Mouse (Mus musculus): ENCODE results near the gene Gpank1.

The Gpank1 gene

GRCm38 (mm10) chr17:35162730-35163129 lies 41.5 kb downstream of the Gpank1 start:
- DNase-seq: no peak

- no peak for DNase-seq
Observed at GRCm38 (mm10) chr17:35163326-35164081, 42.2 kb downstream of the Gpank1 start.

- DNase-seq: no peak
Observed at GRCm38 (mm10) chr17:35164218-35164567, 42.9 kb downstream of the Gpank1 start.

DNA sequence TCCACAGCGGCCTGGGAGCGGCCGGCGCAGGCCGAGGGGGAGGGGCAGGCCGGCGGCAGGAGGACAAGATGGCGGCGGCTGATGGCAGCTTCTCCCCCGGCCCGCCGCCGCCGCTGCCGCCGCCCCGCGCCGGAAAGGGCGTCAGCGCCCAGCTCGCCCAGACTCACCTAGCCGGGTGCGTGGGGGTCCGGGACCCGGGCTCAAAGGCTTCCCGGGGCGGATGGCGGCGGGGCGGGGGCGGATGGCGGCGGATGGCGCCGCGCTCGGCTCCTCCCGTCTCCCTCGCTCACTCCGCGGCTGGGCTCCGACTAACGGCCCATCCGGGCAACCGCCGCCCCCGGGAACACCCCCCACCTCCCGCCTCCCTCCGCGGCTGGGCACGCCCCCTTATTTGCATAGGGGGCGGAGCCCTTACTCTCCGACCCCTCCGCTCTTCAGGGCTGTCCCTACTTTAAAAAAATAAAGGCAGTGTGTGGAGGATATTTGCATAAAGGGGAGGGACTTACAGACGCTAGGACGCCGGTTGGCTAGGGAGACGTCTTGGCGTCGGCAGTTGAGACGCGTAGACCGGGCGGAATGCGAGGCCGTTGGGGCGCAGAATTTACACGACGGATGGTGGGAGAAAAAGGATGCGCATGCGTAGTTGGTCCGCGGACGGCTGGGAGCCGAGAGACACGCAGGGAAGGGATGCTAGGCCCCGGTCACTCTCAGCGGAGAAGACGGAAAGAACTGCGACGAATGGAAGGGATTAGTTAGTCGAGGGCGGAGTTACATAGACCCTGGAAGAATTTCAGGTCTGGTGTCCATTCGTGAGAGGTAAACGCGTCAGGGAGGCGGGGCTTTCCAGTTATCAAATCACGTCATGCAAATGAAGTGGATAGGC lies 43.6 kb downstream of the Gpank1 start, which contains the start of gene Prrc2a:
Gene Prrc2a, minus strand, starts transcription at position 330 of the 883 bp plus-strand sequence.
- DNase-seq: peak; percentile 99

DNA sequence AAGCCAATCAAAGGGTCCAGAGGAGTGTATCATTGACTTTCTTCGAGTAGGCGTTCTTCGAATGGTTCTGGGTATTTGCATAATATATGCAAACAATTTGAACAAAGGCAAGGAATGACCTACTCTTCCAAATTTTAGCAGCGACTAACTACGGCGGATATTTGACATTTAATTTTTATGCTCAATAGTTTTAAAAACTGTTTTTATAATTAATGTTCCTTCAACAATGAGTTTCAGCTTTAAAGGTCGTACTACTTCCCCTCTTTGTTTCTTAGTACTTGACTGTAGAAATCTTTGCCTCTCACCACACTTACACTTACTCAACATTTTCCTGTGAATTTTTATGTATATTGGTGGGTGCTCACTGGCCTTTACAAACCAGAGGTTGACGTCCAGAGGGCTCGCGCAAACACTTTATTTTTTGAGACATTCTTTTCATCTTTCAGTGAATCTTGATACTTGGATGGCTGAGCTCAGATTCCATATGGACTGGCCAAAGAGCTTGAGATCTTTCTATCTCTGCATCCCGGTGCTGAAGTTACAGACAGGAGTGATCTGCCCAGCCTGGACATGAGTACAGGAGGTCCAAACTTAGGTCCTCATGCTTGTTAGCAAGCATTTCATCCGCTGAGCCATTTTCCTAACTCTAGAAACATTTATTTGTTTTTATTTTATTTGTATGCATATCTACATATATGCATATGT lies 44.3 kb downstream of the Gpank1 start:
- no peak for DNase-seq

DNA sequence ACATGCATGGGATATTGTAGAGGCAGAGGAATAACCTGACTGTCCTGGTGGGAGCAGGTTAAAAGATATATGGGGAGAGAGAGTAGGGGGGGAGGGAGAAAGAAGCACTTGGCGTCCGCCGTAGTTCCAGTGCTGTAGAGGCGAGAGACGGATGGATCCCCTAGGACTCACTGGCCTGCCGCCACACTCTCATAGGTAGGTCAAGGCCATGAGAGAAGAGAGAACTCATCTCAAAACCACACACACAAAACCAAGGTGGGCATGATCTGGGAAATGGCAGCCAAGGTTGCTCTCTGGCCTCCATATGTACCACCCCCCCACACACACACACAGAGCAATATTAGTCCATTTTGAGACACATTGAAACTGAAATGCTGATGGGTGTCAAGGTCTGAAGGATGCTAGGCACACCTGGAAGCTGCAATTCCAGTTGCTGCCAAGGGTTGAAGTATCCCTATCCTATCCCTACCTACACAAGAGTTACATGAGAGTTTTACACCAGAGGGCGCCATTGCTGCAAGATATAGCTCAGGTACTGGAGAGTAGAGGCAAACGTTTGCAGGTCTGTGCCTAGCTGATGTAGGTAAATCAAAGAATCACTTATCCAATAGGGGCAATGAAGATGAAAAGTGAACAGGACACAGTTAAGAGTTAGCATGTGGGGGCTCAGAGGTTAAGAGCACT lies 45.2 kb downstream of the Gpank1 start:
- DNase-seq: peak; percentile 84

DNA sequence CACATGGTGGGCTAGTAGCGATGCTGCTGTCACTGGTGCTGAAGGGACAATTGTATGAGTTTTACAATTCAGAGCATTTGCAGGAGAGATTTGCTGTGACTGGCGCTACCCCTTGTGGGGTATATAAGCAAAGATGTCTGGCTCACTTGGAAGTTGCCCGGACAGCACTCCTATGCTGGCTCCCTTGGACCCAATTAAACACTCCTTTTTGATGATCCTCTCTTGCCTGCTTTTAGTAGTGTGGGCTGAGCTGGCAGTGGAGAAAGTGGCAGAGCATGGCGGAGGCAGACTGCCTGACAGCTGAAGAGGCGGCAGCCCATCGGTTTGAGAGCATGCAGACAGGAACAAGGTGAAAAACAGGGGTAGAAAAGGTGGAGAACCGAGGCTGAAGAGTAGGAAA lies 46.5 kb downstream of the Gpank1 start:
- DNase-seq: no peak

GRCm38 (mm10) chr17:35168541-35169207 lies 47.4 kb downstream of the Gpank1 start:
- DNase-seq: no peak

DNA sequence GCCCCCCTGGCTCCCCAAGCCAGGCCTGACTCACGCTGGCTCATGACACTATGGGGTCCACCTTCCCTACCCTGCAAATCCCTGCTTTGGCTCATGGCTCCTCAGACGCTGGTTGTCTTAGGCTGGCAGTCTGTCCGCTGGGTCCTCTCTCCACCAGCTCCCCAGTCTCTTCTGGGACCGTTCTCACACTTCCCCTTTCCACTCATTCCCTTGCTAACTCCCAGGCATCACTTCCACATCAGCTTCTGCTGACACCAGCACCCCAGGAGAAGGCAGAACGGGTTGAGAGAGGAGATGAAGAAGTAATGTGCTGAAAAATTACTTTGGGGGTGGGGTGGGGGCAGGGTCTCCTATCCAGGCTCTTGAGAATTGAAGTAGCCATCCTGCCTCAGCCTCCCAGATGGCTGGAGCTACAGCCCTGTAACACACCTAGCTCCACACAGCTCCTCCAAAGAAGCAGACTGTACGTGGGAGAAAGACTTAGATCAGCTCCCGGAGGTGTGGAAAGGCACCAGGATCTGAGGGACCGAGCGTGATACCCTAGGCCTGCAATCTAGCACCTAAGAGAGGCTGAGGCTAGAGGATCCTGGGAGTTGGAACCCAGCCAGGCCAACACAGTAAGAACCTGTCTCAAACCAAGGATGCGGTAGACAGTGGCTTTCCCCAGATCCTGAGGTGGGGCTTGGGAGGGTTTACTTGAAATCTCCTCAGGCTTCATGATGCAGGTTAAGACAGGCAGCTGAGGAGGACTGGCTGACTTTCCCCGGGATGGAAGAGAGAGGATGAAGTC lies 51.4 kb downstream of the Gpank1 start:
- peak; percentile 65 for DNase-seq

GRCm38 (mm10) chr17:35173329-35173728 lies 52.1 kb downstream of the Gpank1 start:
- no peak for DNase-seq

All from layer of hippocampus, adult 9-11 months (tissue).